Mouse (Mus musculus): ENCODE measurements around the gene Dock6.
"Not testable (repeated sequence)": the region's sequence is repeated elsewhere in the genome, so short reads cannot be mapped to it uniquely, and the experiment has no call there.

Dock6 gene

DNA sequence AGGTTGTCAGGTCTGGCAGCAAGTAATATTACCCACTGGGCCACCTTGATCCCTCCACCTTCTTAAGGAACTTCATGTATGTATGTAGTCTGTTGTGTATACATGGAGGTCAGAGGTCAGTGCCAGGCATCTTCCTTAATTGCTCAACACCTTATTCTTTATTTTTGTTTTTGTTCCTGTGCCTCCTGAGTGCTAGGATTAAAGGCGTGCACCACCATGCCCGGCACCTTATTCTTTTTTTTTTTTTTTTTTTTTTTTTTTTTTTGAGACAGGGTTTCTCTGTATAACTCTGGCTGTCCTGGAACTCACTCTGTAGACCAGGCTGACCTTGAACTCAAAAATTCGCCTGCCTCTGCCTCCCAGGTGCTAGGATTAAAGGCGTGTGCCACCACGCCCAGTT is 79.0 kb downstream of the Dock6 start:
- not testable (repeated sequence) for DNase-seq

DNA sequence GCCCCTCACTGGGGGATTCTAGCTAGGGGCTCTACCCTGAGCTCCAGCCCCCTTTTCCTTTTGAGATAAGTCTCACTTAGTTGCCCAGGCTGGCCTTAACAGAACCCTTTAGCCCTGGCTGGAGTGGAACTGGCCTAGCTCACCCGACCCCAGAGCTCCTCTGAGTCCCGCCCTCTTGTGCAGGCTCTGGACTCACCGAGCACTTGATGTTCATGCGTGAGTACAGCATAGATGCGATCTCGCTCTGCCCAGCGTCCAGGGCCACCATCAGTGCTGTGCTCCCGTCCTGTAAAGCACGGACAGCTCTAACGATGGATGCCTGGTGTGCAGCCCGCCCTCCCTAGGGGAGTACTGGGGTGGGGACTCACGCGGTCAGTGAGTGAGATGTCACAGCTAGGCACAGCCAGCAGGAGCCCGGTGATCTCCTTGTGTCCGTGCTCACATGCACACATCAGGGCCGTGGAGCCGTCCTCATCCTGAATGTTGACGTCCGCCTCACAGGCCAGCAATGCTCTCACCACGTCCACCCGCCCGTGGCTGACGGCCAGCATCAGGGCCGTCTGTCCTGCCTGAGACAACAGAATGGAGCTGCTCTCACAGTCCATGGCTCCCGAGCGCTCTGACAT is 82.8 kb downstream of the Dock6 start:
- no peak for DNase-seq

DNA sequence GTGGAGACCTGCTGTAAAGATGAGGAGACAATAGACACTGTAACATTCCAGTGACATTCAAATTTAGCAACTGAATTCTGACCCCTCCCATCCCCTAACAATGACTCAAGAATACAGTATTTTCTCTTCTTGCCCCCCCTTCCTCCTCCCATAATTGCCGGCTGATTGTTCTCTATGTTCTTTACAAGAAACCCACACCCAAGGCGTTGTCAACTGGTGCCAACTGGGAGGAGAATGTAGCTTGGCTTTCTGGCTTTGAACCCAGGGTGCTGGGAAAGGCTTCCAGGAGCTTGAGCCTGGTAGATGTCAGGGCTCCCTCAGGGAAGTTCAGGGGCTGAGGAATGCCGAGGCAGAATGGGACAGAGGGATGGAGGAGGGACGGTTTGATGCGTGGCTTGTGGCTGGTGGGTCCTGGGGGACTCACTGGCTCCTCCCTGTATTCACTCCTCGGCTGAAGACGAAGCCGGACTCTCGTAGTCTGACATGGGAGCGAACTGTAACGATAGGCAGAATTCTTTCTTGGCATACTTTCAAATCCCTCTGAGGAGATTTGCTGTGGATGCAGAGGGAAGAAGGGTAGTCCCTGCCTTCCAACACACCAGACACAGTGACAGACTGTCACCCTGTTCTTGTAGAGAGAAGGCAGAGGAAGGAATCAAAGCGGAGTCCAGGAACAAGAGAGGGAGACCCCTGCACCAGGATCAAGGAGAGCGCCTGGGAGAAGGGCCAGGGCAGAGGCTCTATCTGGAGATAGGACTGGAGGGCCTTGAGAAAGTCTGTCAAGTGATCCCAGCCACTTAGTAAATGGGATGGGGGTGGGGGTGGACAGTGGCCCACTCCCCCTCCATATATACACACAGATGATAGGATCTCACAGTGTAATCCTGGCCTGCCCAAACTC is 83.7 kb downstream of the Dock6 start:
- no peak for DNase-seq

DNA sequence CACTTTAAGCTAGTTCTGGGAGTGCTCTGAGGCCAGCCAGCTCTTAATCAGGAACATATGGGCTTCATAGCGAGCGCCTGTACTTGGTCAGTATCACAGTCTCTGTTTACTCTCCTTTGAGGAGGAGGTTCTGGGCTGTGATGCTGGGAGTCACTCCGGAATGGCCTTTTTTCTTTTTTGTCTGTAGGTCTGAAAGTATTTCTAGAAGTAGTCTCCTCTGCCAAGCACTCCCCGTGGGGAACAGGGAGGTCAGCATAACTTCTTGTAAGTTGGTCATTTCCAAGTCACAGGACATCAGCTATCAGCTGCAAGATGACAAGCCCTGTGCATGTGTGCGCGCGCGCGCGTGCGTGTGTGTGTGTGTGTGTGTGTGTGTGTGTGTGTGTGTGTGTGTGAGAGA is 84.5 kb downstream of the Dock6 start:
- DNase-seq: no peak

DNA sequence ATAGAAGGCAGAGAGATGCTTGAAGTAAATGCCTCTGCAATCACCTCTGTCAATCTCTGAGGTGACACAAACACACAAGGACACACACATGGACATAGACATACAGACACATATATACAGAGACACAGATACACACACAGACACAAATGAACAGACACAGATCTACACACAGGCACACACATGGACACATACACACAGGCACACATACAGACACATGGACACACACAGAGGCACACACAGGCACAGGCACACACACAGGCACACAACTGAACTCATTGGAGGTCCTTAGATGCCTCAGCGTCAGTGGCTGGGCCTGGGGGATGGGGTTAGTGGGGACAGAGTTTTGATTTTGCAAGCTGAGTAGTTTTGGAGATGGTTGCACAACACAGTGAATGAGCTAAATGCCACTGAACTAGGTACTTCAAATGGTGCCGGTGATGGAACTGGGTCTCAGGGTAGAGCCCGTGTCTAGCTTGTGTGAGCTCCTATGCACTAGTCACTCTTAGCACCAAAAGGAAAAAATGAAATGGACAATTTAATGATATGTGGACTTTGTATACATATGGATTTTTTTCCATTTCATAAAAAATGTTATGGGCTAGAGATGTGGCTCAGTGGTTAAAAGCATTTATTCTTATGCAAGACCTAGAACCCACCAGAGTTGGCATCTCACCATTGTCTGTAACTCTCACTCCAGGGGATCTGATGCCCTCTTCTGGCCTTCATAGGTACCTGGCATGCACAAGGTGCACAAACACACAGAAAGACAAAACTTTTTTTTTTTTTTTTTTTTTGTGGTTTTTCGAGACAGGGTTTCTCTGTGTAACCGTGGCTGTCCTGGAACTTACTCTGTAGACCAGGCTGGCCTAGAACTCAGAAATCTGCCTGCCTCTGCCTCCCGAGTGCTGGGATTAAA is 88.1 kb downstream of the Dock6 start:
- no peak for DNase-seq

DNA sequence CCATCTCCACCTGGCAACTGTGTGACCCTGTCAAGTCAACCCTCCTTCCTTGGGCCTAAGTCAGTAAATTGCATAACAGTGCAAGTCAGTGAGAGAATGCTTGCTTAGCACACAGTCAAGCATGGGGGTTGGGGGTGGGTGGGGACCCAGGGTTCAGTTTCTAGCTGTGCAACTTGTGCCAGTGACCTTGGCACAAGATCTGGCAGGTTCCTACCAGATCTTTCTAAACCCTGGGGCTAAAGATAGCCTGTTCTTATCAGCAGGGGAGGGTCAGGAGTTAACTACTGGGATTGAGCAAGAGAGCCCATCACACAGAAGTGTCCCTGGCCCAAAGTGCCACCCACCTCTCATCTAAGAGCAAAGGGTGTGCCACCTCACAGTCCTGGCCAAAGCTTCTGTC is 90.3 kb downstream of the Dock6 start:
- no peak for DNase-seq

DNA sequence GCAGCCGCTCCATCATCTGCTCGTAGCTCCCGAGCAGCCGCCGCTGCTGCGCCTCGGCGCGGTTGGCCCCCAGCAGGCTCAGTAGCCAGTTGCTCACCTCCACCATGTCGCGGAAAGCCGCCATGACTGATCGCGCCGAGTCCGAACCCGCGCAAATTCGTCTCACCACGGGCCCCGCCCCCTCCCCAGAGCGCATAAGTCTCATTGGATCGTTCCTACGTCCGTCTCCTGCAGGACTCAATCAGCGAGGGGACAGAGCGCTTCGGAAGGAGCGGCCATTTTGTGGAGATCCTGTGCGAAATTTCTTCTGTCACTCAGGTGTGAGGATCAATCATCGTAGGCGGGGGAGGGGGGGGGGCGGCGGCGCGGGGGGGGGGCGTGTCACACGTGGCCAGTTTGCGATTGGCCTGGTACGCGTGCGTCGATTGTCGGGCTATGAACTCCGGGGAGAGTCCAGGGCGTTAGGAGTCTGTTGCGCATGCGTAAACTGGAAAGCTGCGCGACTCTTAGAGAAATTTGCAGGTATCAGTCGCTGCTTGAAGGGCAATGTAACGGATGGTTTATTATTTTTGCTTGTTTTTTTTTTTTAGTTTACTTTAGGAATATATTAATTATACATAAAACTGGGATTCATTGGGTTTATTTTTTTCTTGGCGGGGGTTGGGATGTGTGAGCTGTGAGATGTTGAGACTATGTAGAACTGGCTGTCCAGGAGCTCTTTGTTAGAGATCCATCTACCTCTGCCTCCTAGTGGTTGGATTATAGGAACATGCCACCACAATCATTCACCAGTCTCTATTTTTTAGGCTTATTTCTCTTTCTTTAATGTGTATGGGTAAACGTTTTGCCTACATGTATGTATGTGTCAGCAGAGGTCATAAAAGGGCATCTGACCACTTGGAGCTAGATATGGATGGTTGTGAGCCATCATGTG is 92.0 kb downstream of the Dock6 start, which contains the start of gene Spc24:
Spc24 (minus strand) TSS at position 149 of the 934 bp plus-strand sequence.
- DNase-seq: peak; percentile 94

DNA sequence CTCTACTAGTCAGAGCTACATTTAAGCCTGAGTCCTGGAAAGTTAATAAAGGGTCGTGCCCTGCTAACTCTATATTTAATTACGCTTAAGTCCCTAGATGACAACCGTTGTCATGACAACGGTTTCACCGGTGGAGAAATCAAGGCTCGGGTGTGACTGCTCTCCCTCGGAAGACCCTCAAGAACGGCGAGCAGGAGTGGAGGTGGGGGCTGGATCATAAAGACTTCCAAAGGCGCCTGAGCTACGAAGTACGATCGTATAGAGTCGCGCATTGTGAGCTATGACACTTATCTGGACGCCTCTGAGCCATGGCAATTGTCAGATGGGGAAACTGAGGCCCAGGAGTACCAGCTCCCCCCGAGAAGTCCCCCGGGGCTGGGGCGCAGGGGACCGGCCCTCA is 92.7 kb downstream of the Dock6 start:
- no peak for DNase-seq

DNA sequence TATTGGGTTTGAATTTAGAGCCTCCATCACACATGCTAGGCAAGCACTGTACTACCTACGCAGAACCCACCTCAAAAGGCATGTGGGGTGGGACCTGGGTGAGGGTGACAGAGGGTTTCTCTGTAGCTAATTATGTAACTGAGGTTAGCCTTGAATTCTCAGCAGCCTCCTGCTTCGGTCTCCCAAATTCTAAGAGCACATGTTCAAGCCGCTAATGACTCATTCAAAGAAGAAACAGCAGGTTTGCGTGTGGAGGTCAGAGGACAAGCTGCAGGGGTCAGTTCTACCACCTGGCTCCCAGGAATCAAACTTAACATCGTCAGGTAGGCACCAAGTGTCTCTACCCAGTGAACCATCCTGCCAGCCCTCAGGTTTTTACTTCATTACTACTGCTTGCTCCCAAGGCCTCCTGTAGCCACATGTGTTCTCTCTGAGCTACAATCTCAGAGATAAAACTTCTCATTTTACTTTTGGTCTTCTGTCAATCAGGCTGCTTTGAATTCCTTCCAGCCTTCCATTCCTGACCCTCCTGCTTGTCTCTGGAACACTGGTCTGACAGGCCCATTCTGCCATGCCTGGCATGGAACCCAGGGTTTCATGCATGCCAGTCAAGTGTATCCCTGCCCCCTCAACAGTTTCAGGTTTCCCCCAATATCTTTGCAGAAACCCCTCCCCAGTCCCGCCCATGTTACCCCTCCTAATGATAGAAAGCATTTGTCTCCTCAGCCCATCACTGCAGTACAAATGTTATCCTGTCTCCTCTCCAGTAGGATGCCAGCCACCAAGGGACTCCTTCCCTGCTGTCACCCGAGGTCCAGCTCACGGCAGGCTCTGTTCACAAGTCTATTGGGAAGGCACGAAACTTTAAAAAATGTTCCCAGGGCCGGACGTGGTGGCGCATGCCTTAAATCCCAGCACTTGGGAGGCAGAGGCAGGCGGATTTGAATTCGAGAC is 93.6 kb downstream of the Dock6 start:
- DNase-seq: no peak

DNA sequence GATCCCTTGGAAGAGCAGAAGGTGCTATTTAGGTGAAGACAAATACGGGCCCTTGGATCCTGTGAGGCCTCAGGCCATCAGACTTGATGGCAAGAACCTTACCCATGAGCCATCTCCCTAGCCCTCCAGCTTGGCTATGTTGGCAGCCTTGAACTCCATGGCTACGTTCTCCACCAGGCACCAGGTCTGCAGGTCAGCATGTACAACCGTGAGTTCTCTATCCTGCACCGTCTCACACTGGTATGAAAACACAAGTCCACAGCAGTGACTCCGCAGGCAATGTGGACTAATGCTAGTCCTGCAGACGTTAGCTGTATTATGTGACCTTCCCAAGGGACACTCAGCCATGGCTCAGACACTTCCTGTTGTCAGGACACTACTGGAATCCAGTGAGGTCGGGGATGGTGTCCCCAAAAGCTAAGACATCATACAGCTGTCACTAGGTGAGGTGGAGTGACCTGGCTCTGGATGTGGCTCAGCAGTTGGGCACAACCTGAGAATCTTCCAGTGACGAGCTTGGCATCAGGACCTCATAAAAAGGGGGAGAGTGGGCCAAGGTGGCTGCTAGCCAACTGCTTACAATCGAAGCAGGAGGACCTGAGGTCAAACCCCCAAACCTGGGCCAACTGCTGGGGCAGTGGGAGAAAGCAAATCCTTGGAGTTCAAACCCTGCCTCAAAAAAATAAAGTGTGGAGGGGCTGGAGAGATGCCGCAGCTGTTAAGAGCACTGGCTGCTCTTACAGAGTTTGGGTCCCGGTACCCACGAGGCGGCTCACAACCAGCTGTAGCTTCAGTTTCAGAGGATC is 97.7 kb downstream of the Dock6 start:
- peak; percentile 37 for DNase-seq

DNA sequence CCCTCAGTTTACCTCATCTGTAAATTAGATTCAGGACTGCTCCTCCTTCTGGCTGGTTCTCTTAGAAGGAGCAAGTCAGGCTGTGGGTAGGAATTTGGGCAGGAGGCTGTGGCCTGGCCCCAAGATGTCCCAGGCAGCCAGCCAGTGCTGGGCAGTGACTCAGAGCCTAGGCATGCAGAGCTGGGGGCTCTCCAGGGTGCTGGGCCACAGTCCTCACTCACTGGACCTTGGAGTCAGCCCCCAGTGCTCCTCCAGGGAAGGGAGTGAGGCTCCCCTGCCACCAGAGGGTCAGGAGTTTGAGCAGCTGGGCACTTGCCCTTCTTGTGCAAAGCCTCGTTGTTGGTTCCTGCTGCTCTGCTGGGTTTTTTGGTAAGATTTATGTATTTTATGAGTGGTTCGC is 98.4 kb downstream of the Dock6 start:
- peak; percentile 69 for DNase-seq

DNA sequence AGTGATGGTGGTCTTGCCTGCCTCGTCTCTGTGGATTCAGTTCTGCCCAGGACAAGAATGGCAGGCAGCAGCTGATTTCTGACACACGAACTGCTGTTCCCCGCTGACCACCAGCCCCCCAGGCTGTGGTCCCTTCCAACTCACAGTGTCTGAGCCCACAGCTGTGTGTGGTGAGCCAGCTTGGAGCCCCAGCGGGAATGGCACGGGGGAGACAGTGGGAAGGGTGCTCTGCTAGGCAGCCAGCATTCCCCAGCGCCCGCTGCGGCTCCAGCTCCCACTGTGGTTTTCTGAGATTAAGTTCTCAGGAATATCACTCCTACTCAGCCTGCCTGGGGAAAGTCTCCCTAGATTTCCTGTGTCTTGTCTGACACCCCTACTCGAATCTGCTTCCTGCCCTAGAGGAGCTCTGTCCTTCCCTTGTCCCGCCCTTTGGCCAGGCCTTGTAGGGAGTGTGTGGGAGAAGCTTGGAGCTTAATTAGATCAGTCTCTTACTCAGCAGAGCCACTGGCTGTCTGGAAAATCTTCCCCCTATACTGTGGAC is 100.1 kb downstream of the Dock6 start:
- peak; percentile 59 for DNase-seq

DNA sequence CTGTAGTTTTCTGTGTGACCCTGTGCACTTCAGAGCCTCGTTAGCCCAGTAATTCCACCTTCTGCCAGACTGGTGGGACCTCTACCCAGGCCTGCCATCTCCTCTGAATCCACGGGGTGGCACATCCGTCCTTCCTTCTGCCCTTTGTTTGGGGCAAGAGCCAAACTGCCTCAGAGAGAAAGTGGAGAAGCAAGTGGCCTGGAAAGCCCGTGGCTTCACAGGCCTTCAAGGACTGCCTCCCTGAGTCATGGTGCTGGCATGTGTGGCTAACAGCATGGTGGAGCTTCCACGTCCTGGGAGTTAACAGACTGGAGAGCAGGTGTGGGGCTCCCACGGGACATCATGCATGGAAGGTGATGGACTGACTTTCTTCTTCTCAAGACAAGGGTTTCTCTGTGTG is 101.1 kb downstream of the Dock6 start:
- DNase-seq: no peak

DNA sequence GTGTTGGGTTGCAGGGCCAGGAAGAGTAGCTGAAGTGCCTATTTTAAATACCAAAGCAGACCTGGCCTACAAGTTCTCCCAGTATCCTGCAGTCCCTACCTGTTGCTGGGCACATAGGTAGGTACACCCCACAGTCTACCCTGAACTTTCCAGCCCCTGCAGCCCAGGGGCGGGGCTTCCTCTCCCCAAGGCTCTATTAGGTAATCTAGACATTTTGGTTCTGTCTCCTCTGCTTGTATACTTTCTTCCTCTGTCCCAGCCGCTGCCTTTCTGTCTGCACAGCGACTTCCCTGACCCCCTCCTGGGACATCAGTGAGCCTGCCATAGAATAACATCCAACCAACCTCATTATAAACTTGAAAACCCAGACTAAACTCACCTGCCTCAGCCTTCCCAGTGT is 102.1 kb downstream of the Dock6 start:
- DNase-seq: no peak
